Mouse (Mus musculus) embryonic fibroblast, embryonic 13.5 days (primary cell): ENCODE measurements around the gene Gm7534.

Experiments used
- CTCF ChIP-seq: IDR thresholded peaks from 2 replicates; pipeline ENCODE4 v1.5.1; 2011; ENCODE audit warnings: mild to moderate bottlenecking, control low read depth, low read length, moderate library complexity, borderline replicate concordance; ENCODE audit not compliant: insufficient read depth
- POLR2A ChIP-seq: IDR thresholded peaks from 2 replicates; pipeline ENCODE4 v1.6.1; 2011; ENCODE audit warnings: low read depth, mild to moderate bottlenecking, control low read depth, low read length, moderate library complexity

DNA sequence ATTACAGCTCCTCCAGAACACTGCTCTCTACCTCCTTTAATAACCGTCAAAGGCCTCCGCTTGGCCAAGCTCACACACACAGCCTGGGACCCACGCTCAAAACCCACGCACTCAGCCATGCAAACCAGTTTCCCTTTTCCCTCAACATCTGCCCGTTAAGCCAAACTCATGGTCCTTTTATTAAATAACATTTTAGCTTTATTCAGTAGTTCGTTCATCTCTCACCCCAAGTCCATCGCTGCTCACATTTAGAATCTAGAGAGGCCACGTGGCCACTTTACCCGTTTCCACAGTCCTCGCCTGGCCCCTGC lies 48.1 kb upstream of the Gm7534 start:
- no peak for TF ChIP-seq CTCF
- TF ChIP-seq POLR2A, result no peak
